Mouse (Mus musculus) stomach, postnatal 0 days (tissue): Measurements from ENCODE around the gene Inpp5e.

Experiments used
- CTCF ChIP-seq: IDR thresholded peaks from 2 replicates; pipeline ENCODE4 v1.5.1; 2016; ENCODE audit warnings: antibody characterized with exemption, low read depth, mild to moderate bottlenecking, moderate library complexity
- EP300 ChIP-seq: optimal IDR thresholded peaks from 2 replicates; pipeline ENCODE3; 2016; ENCODE audit warnings: antibody characterized with exemption

GRCm38 (mm10) chr2:26443876-26444275 is 34.9 kb upstream of the Inpp5e start:
- no peak for TF ChIP-seq CTCF
- no peak for TF ChIP-seq EP300
